Mouse (Mus musculus) frontal cortex, postnatal 36 days (tissue): ENCODE measurements at regions not wholly inside any gene's neighbourhood (a gene's known extent, or its start where the extent isn't known, plus 50 kb on each side); places are given as distances from the start of the nearest gene placed in this dataset.
A peak's percentile ranks its signal among the peaks of the same experiment; 100 is the strongest.

Experiments used
- DNase-seq, 2 experiments: peaks; one replicate each; pipeline ENCODE4 v3.0.0; 2022; ENCODE audit warnings: low spot score in 2 of 2

DNA sequence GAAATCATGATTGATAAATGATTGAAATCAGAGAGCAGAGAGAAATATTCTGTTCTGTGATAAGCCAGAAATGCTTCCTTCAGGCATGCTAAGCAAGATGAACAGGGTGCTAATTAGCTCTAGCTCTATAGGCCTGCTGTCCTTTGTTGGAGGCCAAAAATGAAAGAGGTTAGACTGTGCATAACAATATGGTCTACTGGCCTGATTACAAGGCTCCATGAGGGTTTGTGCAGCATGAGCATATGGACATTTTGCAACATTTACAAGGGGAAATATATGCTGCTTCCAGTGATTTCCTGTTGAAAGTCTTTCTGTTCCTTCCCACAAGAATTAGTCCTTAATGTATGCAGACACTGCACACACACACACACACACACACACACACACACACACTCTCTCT is 114.3 kb downstream of the Ldoc1 start:
- DNase-seq = peak in 1 of 2 experiments; percentile 1

GRCm38 (mm10) chrX:61824330-61824729 is 115.0 kb downstream of the Ldoc1 start:
- peak in 1 of 2 experiments; percentile 4 for DNase-seq
